Mouse (Mus musculus): ENCODE measurements at regions not wholly inside any gene's neighbourhood (a gene's known extent, or its start where the extent isn't known, plus 50 kb on each side); places are given as distances from the start of the nearest gene placed in this dataset.

DNA sequence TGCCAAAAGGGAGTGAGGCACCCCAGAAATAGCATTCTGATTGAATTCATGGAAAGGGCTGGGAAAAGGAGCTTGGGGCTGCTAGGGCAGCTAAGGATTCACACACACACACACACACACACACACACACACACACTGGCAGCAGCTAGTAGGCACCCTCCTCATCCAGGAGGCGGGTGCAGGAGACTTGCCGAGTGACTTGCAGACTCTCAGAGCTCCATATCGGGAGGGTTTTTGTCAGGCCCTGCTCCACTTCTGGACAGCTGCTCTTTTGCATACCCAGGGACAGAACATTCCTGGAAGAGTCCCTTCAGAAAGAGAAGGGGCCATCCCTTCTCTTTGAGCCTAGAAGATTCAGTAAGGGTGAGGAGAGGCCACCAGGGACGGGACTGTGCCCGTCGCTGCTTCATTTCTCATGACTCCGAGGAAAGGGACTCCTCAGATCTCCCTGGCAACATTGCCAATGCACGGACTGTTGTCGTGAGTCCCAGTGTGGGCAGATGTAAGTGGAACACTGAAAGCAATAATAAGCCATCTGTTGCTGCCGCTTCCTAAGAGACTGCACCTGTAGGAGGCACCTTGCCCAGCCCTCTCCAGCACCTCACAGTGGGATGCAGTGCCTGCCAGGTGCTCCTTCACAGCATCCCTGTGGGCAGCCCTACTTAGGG, 130.9 kb upstream of the Ctnnb1 start:
- Histone ChIP-seq H3K4me2 (ENCODE audit: low read depth, low read length) (no peak overlapping the region), H3K9ac (ENCODE audit: low read length) (no peak overlapping the region), H3K4me3 (ENCODE audit: low read length) (no peak overlapping the region), H3K36me3 (ENCODE audit: control insufficient read depth, insufficient read depth) (no peaks in the 10 kb centered on the region), H3K9me3 (replicated peaks; ENCODE audit: control insufficient read depth, low read length) (peaks cover 1% of the 10 kb centered on the region), H3K27ac (ENCODE audit: low read length) (no peak overlapping the region), H3K27me3 (ENCODE audit: control insufficient read depth, insufficient read depth, low read length) (no peaks in the 10 kb centered on the region), H3K4me1 (ENCODE audit: control insufficient read depth, insufficient read depth, low read length) (peaks cover 2% of the 10 kb centered on the region; the same call in 1 of the 2 replicates)
- WGBS, result 57% methylated on average over 10 of the region's 10 CpGs
- ATAC-seq (replicated peaks; ENCODE audit: extremely low read depth, insufficient read depth, low FRiP score), result no peak

DNA sequence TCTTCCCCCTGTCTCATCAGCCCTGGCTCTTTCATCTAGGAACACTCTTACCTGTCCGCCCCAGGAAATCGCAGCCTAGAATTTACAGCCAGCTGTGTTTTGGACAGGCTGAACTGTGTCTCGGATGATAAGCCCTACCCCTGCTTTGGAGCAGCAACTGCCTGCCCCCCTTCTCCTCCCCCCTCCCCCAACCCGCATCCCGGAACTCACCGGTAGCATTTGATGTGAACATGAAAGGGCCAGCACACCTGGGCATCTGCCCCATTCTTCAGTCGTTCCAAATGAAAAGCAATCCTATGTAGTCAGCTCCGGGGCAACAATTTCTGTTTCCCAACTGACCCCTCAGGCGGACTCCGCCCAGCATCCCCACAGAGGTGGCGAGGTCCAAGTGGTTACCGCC, 130.1 kb upstream of the Ctnnb1 start:
- Histone ChIP-seq H3K27me3 (ENCODE audit: control insufficient read depth, insufficient read depth, low read length) (no peaks in the 10 kb centered on the region), H3K4me3 (ENCODE audit: low read length) (no peak overlapping the region), H3K9ac (ENCODE audit: low read length) (no peak overlapping the region), H3K9me3 (replicated peaks; ENCODE audit: control insufficient read depth, low read length) (no peaks in the 10 kb centered on the region), H3K27ac (ENCODE audit: low read length) (no peak overlapping the region), H3K4me1 (ENCODE audit: control insufficient read depth, insufficient read depth, low read length) (peaks cover 2% of the 10 kb centered on the region; the same call in 1 of the 2 replicates), H3K36me3 (ENCODE audit: control insufficient read depth, insufficient read depth) (no peaks in the 10 kb centered on the region), H3K4me2 (ENCODE audit: low read depth, low read length) (no peak overlapping the region)
- no peak for ATAC-seq (replicated peaks; ENCODE audit: extremely low read depth, insufficient read depth, low FRiP score)
- 38% methylated on average over 12 of the region's 12 CpGs for WGBS

DNA sequence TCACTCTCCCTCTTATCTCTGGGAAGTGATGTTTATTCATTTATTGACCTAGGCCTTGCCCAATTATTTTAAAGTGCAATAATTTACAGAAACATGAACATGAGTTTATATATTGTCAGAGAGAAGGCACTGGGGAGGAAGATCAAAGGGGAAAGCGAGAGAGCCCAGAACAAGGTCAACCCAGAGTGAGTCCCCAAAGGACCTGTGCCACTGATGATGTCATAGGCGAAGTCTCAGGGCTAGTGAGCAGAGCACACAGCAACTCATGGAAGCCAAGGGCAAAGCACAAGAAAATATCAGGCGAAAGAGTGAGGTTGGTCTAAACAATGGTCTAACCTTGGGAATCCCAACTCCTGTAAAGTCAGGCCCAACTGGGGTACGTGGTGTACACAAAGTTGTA, 126.4 kb upstream of the Ctnnb1 start:
- Histone ChIP-seq H3K4me1 (ENCODE audit: control insufficient read depth, insufficient read depth, low read length) (no peaks in the 10 kb centered on the region; the same call in 1 of the 2 replicates), H3K9me3 (replicated peaks; ENCODE audit: control insufficient read depth, low read length) (no peaks in the 10 kb centered on the region), H3K4me2 (ENCODE audit: low read depth, low read length) (no peak overlapping the region), H3K27ac (ENCODE audit: low read length) (no peak overlapping the region), H3K36me3 (ENCODE audit: control insufficient read depth, insufficient read depth) (no peaks in the 10 kb centered on the region), H3K4me3 (ENCODE audit: low read length) (no peak overlapping the region), H3K9ac (ENCODE audit: low read length) (no peak overlapping the region), H3K27me3 (ENCODE audit: control insufficient read depth, insufficient read depth, low read length) (no peaks in the 10 kb centered on the region)
- 89% methylated on average over 4 of the region's 4 CpGs for WGBS
- ATAC-seq (replicated peaks; ENCODE audit: extremely low read depth, insufficient read depth, low FRiP score), result no peak

DNA sequence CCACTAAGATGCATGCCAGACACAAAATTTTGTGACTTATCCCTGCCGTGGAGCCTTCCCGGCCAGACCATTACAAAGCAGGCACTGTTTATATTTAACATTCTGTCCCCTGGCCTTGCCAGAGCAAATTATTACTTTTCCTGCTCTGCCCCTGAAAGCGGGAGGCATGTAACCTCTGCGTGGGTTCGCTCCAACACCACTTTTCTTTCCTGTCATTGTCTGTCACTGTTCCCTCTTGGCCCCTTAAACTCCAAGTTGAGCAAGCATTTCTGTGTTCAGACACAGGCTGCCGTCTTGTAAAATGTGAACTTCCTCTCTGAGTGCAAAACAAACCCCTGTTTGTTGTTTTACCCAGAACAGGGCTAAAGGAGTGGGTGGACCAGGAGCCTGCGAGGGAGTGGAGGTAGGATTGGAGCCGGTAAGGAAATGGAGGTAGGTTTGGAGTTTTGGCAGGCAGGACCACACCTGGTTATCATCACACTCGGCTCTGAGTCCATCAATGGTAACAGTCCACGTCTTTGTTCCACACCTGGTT, 124.2 kb upstream of the Ctnnb1 start:
- 35% methylated on average over 10 of the region's 10 CpGs for WGBS
- H3K4me1 ChIP-seq (ENCODE audit: control insufficient read depth, insufficient read depth, low read length), result no peaks in the 10 kb centered on the region; the same call in 1 of the 2 replicates
- no peaks in the 10 kb centered on the region for H3K9me3 ChIP-seq (replicated peaks; ENCODE audit: control insufficient read depth, low read length)
- no peak overlapping the region for H3K4me2 ChIP-seq (ENCODE audit: low read depth, low read length)
- no peak overlapping the region for H3K9ac ChIP-seq (ENCODE audit: low read length)
- no peaks in the 10 kb centered on the region for H3K36me3 ChIP-seq (ENCODE audit: control insufficient read depth, insufficient read depth)
- no peaks in the 10 kb centered on the region for H3K27me3 ChIP-seq (ENCODE audit: control insufficient read depth, insufficient read depth, low read length)
- ATAC-seq (replicated peaks; ENCODE audit: extremely low read depth, insufficient read depth, low FRiP score), result peak; percentile 53; the same call in 1 of the 2 replicates
- peak overlapping the region; percentile 49 for H3K27ac ChIP-seq (ENCODE audit: low read length)
- no peak overlapping the region for H3K4me3 ChIP-seq (ENCODE audit: low read length)

DNA sequence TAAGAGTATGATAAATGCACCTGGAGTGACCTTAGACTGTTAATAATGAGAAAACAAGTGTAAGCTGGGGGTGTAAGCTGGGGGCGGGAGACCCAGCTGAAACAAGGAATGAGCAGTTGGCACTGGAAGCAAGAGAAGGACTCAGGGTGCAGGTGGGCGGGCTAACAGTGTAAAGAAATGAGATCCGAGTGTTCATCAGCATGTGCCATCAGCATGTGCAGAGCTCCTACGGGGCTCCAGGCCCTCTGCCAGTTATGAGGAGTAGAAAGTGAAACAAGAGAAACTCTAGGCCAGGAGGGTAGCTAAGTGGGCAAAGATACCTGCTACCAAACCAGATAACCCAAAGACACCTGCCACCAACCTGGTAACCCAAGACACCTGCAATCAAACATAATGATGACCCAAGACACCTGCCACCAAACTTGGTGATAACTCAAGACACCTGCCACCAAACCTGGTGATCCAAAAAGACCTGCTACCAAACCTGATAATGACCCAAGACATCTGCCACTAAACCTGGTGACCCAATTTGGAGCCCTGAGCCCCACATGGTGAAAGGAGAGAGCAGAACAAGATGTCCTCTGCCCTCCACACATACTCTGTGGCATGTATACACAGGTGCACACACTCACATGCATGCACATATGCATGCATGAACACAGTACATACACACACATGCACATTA, 120.1 kb upstream of the Ctnnb1 start:
- Histone ChIP-seq H3K4me1 (ENCODE audit: control insufficient read depth, insufficient read depth, low read length) (no peaks in the 10 kb centered on the region; the same call in 1 of the 2 replicates), H3K36me3 (ENCODE audit: control insufficient read depth, insufficient read depth) (no peaks in the 10 kb centered on the region), H3K27ac (ENCODE audit: low read length) (no peak overlapping the region), H3K4me3 (ENCODE audit: low read length) (no peak overlapping the region), H3K27me3 (ENCODE audit: control insufficient read depth, insufficient read depth, low read length) (no peaks in the 10 kb centered on the region), H3K9me3 (replicated peaks; ENCODE audit: control insufficient read depth, low read length) (no peaks in the 10 kb centered on the region), H3K4me2 (ENCODE audit: low read depth, low read length) (no peak overlapping the region), H3K9ac (ENCODE audit: low read length) (no peak overlapping the region)
- no peak for ATAC-seq (replicated peaks; ENCODE audit: extremely low read depth, insufficient read depth, low FRiP score)
- 66% methylated on average over 4 of the region's 4 CpGs for WGBS

DNA sequence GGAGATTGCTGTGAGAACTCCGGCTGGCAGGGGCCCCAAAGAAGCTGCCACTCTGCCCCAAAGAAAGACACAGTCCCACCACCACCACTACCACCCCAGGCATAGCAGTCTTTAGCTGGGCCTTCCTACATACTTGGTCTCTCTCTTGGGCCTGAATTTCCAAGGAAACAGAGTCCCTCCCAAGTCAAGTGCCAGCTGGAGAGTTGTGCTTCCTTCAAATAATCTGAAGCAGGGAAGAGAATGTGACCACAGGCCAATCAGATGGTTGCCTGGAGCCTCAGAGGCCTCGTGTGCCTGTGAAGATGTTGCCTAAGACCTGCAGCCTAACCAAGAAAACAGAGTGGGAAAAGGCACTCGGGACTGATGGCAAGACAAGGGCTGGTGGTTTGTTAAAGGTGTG, 117.5 kb upstream of the Ctnnb1 start:
- Histone ChIP-seq H3K27ac (ENCODE audit: low read length) (no peak overlapping the region), H3K4me2 (ENCODE audit: low read depth, low read length) (no peak overlapping the region), H3K27me3 (ENCODE audit: control insufficient read depth, insufficient read depth, low read length) (no peaks in the 10 kb centered on the region), H3K36me3 (ENCODE audit: control insufficient read depth, insufficient read depth) (no peaks in the 10 kb centered on the region), H3K9me3 (replicated peaks; ENCODE audit: control insufficient read depth, low read length) (no peaks in the 10 kb centered on the region), H3K4me3 (ENCODE audit: low read length) (no peak overlapping the region), H3K4me1 (ENCODE audit: control insufficient read depth, insufficient read depth, low read length) (no peaks in the 10 kb centered on the region), H3K9ac (ENCODE audit: low read length) (no peak overlapping the region)
- 56% methylated on average over 3 of the region's 3 CpGs for WGBS
- ATAC-seq (replicated peaks; ENCODE audit: extremely low read depth, insufficient read depth, low FRiP score), result no peak

DNA sequence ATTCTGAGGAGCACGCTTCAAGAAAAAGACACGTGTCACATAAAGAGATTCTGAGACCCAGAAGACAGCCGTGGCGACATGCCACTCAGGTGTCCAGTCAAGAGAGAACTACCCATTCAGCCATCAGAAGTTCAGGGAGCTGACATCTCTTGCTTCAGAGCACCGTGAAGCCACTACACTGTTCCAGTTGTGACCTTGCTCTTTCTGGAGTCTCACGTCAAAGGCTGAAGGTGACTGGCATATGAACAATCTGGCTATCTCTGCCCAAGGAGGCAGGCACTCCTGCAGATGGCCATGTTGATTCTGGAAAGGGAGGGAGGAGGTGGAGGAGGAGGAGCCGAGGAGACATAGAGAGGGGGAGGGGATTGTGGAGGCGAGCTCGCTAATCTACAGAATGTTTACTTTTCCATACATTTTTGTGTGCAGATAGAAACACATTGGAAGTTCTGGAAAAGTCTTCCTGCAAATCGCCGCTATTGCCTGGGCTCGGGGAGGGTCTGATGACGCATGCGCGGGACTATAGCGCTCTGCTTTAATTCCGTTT, 116.3 kb upstream of the Ctnnb1 start:
- no peak for ATAC-seq (replicated peaks; ENCODE audit: extremely low read depth, insufficient read depth, low FRiP score)
- no peaks in the 10 kb centered on the region for H3K9me3 ChIP-seq (replicated peaks; ENCODE audit: control insufficient read depth, low read length)
- no peaks in the 10 kb centered on the region for H3K27me3 ChIP-seq (ENCODE audit: control insufficient read depth, insufficient read depth, low read length)
- no peak overlapping the region for H3K9ac ChIP-seq (ENCODE audit: low read length)
- H3K4me1 ChIP-seq (ENCODE audit: control insufficient read depth, insufficient read depth, low read length), result no peaks in the 10 kb centered on the region
- H3K4me2 ChIP-seq (ENCODE audit: low read depth, low read length), result peak overlapping the region; percentile 2; the same call in 1 of the 2 replicates
- H3K36me3 ChIP-seq (ENCODE audit: control insufficient read depth, insufficient read depth), result no peaks in the 10 kb centered on the region
- 57% methylated on average over 17 of the region's 17 CpGs for WGBS
- H3K27ac ChIP-seq (ENCODE audit: low read length), result no peak overlapping the region
- H3K4me3 ChIP-seq (ENCODE audit: low read length), result no peak overlapping the region

DNA sequence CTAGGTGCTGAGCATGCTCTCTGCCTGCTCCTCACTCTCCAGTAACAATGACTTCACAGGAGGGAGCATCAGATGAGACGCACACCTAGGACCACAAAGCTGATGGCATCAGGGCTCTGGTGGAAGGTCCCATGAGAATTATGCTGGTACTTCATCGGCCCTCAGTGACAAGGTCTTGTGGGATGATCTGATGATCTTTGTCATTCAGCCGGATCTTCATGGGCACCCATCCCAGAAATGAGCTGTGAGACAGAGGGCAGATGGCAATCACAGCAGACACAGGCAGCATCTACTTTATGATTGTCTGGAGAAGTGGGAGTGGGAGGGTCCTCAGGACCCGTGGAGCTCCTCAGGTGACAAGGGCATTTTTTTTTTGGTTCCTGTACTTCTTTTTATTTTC, 114.7 kb upstream of the Ctnnb1 start:
- 64% methylated on average over 4 of the region's 4 CpGs for WGBS
- no peaks in the 10 kb centered on the region for H3K36me3 ChIP-seq (ENCODE audit: control insufficient read depth, insufficient read depth)
- no peak for ATAC-seq (replicated peaks; ENCODE audit: extremely low read depth, insufficient read depth, low FRiP score)
- no peaks in the 10 kb centered on the region for H3K9me3 ChIP-seq (replicated peaks; ENCODE audit: control insufficient read depth, low read length)
- H3K4me3 ChIP-seq (ENCODE audit: low read length), result no peak overlapping the region
- H3K9ac ChIP-seq (ENCODE audit: low read length), result no peak overlapping the region
- H3K27me3 ChIP-seq (ENCODE audit: control insufficient read depth, insufficient read depth, low read length), result no peaks in the 10 kb centered on the region
- no peaks in the 10 kb centered on the region for H3K4me1 ChIP-seq (ENCODE audit: control insufficient read depth, insufficient read depth, low read length)
- H3K4me2 ChIP-seq (ENCODE audit: low read depth, low read length), result no peak overlapping the region
- no peak overlapping the region for H3K27ac ChIP-seq (ENCODE audit: low read length)

DNA sequence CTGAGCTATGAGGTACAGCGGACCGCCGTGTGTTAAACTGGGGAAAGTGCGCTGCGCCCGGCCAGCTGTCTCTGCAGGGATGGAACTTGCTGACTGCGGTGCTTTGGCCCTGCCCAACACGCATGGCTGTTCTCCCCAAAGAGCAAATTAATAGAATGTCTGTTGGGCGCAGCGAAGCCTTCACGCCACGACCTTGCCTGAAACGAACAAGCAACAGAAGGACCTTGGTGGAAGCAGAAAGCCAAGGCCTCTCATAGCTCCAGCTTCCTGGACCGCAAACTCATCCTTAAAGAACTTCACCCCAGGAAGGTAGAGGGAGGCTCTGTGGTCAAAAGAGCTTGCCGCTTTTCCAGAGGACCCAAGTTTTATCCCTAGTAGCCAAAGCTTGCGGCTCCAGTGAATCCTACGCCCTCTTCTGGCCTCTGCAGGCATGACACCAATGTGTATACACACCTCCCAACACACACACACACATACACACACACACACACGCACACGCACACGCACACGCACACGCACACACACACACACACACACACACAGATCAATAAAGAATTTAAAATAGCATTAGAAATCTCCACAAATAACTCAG, 110.2 kb upstream of the Ctnnb1 start:
- 92% methylated on average over 22 of the region's 22 CpGs for WGBS
- H3K4me1 ChIP-seq (ENCODE audit: control insufficient read depth, insufficient read depth, low read length), result no peaks in the 10 kb centered on the region

More for the DNA sequence above, 110.2 kb upstream of the Ctnnb1 start:
- no peaks in the 10 kb centered on the region for H3K9me3 ChIP-seq (replicated peaks; ENCODE audit: control insufficient read depth, low read length)
- ATAC-seq (replicated peaks; ENCODE audit: extremely low read depth, insufficient read depth, low FRiP score), result no peak
- H3K4me3 ChIP-seq (ENCODE audit: low read length), result no peak overlapping the region
- H3K9ac ChIP-seq (ENCODE audit: low read length), result no peak overlapping the region
- no peak overlapping the region for H3K4me2 ChIP-seq (ENCODE audit: low read depth, low read length)
- no peaks in the 10 kb centered on the region for H3K36me3 ChIP-seq (ENCODE audit: control insufficient read depth, insufficient read depth)
- H3K27ac ChIP-seq (ENCODE audit: low read length), result no peak overlapping the region
- H3K27me3 ChIP-seq (ENCODE audit: control insufficient read depth, insufficient read depth, low read length), result no peaks in the 10 kb centered on the region
